Mouse (Mus musculus) lung, postnatal 0 days (tissue): ENCODE measurements around the gene Wnt9b. TPM values are rescaled to one million over a fixed set of nuclear protein-coding genes. Genes with fewer than 3 reads are reported as not detected.

Experiments used
- ATAC-seq: fragments of 200-750 bp; cut with Nextera tagmentation; 2 replicates; pipeline ENCODE4 v1.8.0; 2017; ENCODE audit warnings: moderate library complexity
- DNase-seq: peaks from one replicate; pipeline ENCODE4 v3.0.0-alpha.2; 2016; ENCODE audit warnings: low spot score
- H3K27ac ChIP-seq: fragments of 300-500 bp; sonication (generic); 2 replicates; pipeline ENCODE4 v1.5.1; 2014; ENCODE audit warnings: antibody characterized with exemption, mild to moderate bottlenecking, low read length, mixed read lengths
- H3K27me3 ChIP-seq: fragments of 300-500 bp; sonication (generic); replicated peaks from 2 replicates; pipeline ENCODE4 v1.6.1; 2014; ENCODE audit warnings: low read length, mixed read lengths; ENCODE audit not compliant: insufficient read depth
- H3K36me3 ChIP-seq: fragments of 300-500 bp; sonication (generic); 2 replicates; pipeline ENCODE4 v1.6.1; 2014; ENCODE audit warnings: low read length, mixed read lengths; ENCODE audit not compliant: insufficient read depth
- H3K4me1 ChIP-seq: fragments of 300-500 bp; sonication (generic); 2 replicates; pipeline ENCODE4 v1.6.1; 2014; ENCODE audit warnings: antibody characterized with exemption, low read depth, low read length, mixed read lengths; ENCODE audit not compliant: insufficient read depth
- H3K4me2 ChIP-seq: fragments of 300-500 bp; sonication (generic); replicated peaks from 2 replicates; pipeline ENCODE4 v1.6.1; 2014; ENCODE audit warnings: low read depth, mild to moderate bottlenecking, low read length, moderate library complexity, mixed read lengths
- H3K4me3 ChIP-seq: fragments of 300-500 bp; sonication (generic); 2 replicates; pipeline ENCODE4 v1.5.1; 2014; ENCODE audit warnings: low read depth, low read length
- H3K9ac ChIP-seq: fragments of 300-500 bp; sonication (generic); replicated peaks from 2 replicates; pipeline ENCODE4 v1.6.1; 2014; ENCODE audit warnings: low read depth, mild to moderate bottlenecking
- H3K9me3 ChIP-seq: fragments of 300-500 bp; sonication (generic); 2 replicates; pipeline ENCODE4 v1.6.1; 2016; ENCODE audit warnings: low read length, mixed read lengths
- CTCF ChIP-seq: IDR thresholded peaks from 2 replicates; pipeline ENCODE4 v1.5.1; 2016; ENCODE audit warnings: antibody characterized with exemption, mild to moderate bottlenecking
- EP300 ChIP-seq: IDR thresholded peaks from 2 replicates; pipeline ENCODE4 v1.6.1; 2016; ENCODE audit warnings: antibody characterized with exemption, mild to moderate bottlenecking, control low read depth
- WGBS: fragments of 180-500 bp; shearing (Covaris S2); extraction: QIAGEN DNeasy Blood & Tissue Kit; methylation state at CpG from one replicate; pipeline ENCODE4 v1.1.7; 2014; 5-methylcytosine and 5-hydroxymethylcytosine counted together
- polyA plus RNA-seq: library from polyadenylated mRNA; unstranded; fragments of >200 nt; fragmentation: Nextera tagmentation; extraction: Ambion mirVana; gene quantifications from 2 replicates; pipeline ENCODE4 v1.2.1, GENCODE M21; 2015

Wnt9b gene
- polyA plus RNA-seq, 1 experiment from 2014 or later, result 0.08 TPM

DNA sequence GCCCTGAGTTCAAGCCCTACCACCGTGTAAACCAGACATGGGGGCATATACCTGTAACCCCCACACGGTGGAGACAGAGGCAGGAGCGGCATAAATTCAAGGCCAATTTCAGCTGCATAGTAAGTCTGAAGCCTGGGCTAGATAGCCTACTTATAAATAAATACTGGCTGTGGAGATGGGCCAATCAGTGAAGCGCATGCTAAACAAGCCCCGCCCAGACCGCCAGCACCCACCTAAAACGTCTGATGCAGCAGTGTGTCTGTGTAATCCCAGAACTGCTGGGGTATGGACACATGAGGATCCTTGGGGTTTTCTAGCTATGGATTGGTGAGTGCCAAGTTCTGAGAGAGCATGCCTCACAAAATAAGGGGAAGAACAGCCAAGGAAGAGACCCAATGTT, 10.5 kb upstream of the Wnt9b start:
- no peak overlapping the region for H3K4me2 ChIP-seq
- H3K27ac ChIP-seq, result no peak overlapping the region
- WGBS, result 51% methylated on average over 7 of the region's 7 CpGs
- H3K4me1 ChIP-seq, result no peaks in the 10 kb centered on the region
- no peak overlapping the region for H3K9ac ChIP-seq
- no peak for TF ChIP-seq EP300
- TF ChIP-seq CTCF, result no peak
- no peaks in the 10 kb centered on the region for H3K27me3 ChIP-seq
- H3K36me3 ChIP-seq, result no peaks in the 10 kb centered on the region
- ATAC-seq (no peak), DNase-seq (no peak)
- no peaks in the 10 kb centered on the region for H3K9me3 ChIP-seq
- H3K4me3 ChIP-seq, result no peak overlapping the region

DNA sequence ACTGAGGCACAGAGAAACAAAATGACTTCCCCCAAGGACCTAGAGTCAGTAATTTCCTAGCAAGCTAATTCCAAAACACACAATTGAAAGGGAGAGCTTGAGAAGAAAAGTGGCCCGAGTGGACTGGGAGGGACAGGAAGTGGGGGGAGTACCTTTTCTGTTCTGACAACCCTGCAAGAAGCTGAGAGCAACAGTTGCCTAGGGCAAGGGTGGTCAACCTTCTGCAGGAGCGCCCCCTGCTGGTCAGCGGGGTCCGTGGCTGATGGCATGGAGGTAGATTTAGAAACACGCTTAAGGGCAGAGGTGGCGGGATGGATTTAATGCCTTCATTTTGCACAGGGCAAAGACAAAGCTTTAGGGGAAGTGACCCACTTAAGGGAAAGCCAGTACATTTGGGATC, 9.1 kb upstream of the Wnt9b start:
- 7% methylated on average over 6 of the region's 6 CpGs for WGBS
- Histone ChIP-seq H3K9ac (no peak overlapping the region), H3K4me2 (no peak overlapping the region), H3K4me3 (no peak overlapping the region), H3K27me3 (no peaks in the 10 kb centered on the region), H3K9me3 (no peaks in the 10 kb centered on the region), H3K4me1 (no peaks in the 10 kb centered on the region), H3K27ac (no peak overlapping the region), H3K36me3 (no peaks in the 10 kb centered on the region)
- peak; percentile 72 for DNase-seq
- ATAC-seq, result peak; percentile 60; the same call in 1 of the 2 replicates
- peak; percentile 93 for TF ChIP-seq CTCF
- no peak for TF ChIP-seq EP300

DNA sequence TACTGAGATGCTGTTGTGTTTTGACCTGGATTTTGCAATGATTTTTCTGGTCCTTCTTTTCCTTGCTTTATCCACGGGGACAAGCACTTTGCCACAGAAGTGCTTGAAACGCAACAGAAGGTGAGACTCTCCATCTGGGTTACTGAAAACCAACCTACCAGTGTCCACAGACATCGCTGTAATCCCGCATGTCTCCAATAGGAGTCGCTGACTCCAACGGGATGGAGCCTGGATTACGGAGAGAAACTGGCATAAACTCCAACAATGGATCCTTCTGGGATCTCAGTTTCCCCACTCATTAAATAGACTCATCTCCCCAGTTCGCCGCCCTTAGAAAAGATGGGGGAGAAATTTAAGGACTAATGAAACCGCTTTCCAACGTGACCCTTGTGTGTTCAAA, 8.4 kb upstream of the Wnt9b start:
- Histone ChIP-seq H3K27me3 (no peaks in the 10 kb centered on the region), H3K4me1 (no peaks in the 10 kb centered on the region), H3K9me3 (no peaks in the 10 kb centered on the region), H3K27ac (no peak overlapping the region), H3K36me3 (no peaks in the 10 kb centered on the region), H3K4me3 (no peak overlapping the region), H3K9ac (no peak overlapping the region), H3K4me2 (no peak overlapping the region)
- DNase-seq (no peak), ATAC-seq (no peak)
- 44% methylated on average over 11 of the region's 11 CpGs for WGBS
- TF ChIP-seq CTCF (peak; percentile 53), EP300 (no peak)

DNA sequence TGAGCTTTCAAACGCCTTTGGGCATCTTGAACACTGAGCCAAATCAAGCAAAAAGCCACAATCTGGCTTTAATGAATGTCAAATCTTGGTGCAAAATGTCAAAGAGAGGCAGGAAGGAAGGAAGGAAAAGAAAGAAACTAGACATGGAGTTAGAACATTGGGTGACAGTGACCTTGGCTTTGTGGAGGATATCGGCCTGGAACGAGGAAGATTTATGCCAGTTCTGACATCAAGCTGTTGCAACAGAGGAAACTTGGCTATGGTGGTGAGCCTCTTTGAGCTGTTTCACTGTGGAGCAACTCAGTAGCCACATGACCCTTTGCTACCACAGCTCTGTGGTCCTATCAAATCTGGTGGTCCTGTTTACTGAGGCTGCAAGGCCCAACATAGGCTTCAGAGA, 991 bp upstream of the Wnt9b start:
- H3K4me3 ChIP-seq, result no peak overlapping the region
- no peak overlapping the region for H3K4me2 ChIP-seq
- H3K27ac ChIP-seq, result no peak overlapping the region
- H3K9ac ChIP-seq, result no peak overlapping the region
- 26% methylated on average over 3 of the region's 3 CpGs for WGBS
- no peaks in the 10 kb centered on the region for H3K9me3 ChIP-seq
- no peaks in the 10 kb centered on the region for H3K4me1 ChIP-seq
- H3K27me3 ChIP-seq, result peaks cover 31% of the 10 kb centered on the region; the same call in 1 of the 2 replicates
- DNase-seq (peak; percentile 28), ATAC-seq (no peak)
- H3K36me3 ChIP-seq, result no peaks in the 10 kb centered on the region
- no peak for TF ChIP-seq EP300
- no peak for TF ChIP-seq CTCF

DNA sequence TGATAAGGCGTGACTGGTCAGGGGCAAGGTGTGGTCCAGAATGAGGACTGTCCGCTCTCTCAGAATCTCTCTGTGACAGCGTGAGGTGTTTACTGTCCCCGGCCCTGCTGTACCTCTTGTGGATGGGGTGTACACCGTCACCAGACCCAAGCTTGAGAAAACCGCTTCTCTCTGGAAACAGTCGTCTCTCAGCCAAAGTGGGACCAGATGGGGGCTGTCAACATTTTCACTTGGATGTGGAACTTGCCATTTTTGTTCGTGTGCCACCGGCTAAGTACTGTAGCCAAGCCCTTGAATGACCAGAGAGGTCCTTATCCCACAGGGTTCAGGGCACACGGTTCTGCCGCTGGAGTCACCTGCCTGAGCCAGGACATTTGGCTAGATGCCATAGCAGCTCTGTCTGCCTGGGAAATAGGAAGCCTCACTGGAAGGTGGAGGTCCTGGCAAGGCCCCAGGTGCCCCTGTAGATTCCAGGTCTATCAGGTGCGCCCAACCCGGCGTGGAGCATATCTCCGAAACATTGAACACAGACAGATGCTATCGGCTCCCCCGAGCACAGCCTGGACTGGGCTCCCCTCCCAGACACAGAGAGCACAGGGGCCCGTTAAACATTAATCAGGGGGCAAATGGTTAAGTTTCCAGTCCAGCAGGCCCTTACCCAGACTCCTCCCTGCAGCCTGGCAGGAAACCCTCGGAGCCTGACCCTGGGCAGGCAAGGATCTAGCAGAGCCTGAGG, 14.4 kb downstream of the Wnt9b start:
- DNase-seq, result peak; percentile 25
- Histone ChIP-seq H3K27ac (no peak overlapping the region), H3K27me3 (no peaks in the 10 kb centered on the region), H3K36me3 (no peaks in the 10 kb centered on the region), H3K4me3 (no peak overlapping the region), H3K4me2 (peak overlapping the region; percentile 17; the same call in 1 of the 2 replicates), H3K9me3 (no peaks in the 10 kb centered on the region), H3K4me1 (no peaks in the 10 kb centered on the region), H3K9ac (no peak overlapping the region)
- TF ChIP-seq EP300, result no peak
- no peak for TF ChIP-seq CTCF
- 48% methylated on average over 19 of the region's 19 CpGs for WGBS
- peak; percentile 25; the same call in 1 of the 2 replicates for ATAC-seq

DNA sequence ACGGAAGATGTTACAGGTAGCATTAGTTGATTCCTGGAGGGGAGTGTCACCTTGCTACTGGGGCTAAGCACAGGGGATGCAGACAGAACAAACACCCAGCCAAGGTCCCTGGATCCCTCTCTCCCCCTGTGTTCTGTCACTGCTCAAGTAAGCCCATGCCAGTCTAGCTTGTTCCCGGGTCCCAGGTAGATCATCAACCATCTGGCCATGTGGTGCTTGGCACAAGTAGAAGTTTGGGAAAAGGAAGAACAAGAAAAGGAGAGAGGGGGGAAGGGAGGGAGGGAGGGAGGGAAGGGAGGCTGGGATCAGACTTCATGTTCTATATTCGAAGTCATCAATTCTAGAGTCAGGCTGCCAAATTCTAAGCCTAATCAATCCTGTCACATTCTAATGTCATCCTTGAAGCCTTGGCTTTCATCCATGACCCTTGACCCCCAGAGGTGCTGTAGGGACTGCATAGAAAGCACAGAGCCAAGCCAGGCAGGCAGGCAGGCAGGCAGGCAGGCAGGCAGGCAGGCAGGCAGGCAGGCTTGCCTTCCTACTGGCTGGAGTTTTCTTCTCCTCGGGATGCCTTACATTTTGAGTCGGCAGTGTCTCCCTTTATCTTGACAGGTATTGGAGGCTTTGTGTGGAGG, 15.1 kb downstream of the Wnt9b start:
- H3K27ac ChIP-seq, result no peak overlapping the region
- no peak overlapping the region for H3K4me3 ChIP-seq
- 46% methylated on average over 5 of the region's 5 CpGs for WGBS
- DNase-seq (no peak), ATAC-seq (no peak)
- H3K9me3 ChIP-seq, result no peaks in the 10 kb centered on the region
- H3K4me2 ChIP-seq, result 0 out of 2 replicates have a peak overlapping the region, but pooled peaks have one; percentile 17
- H3K36me3 ChIP-seq, result no peaks in the 10 kb centered on the region
- H3K4me1 ChIP-seq, result no peaks in the 10 kb centered on the region
- H3K27me3 ChIP-seq, result no peaks in the 10 kb centered on the region
- no peak for TF ChIP-seq EP300
- no peak for TF ChIP-seq CTCF
- H3K9ac ChIP-seq, result no peak overlapping the region
